Mouse (Mus musculus): ENCODE measurements around the gene Olfr282. TPM values are rescaled to one million over a fixed set of nuclear protein-coding genes. Genes with fewer than 3 reads are reported as not detected.
A peak's percentile ranks its signal among the peaks of the same experiment; 100 is the strongest.
"Not testable (repeated sequence)": the region's sequence is repeated elsewhere in the genome, so short reads cannot be mapped to it uniquely, and the experiment has no call there.

Gene Olfr282
- polyA plus RNA-seq, 1 experiment from 2014 or later = not detected

- no peak overlapping the region for H3K4me3 ChIP-seq (ENCODE audit: low read length)
- H3K4me2 ChIP-seq (ENCODE audit: low read depth, low read length) = no peak overlapping the region
- H3K27me3 ChIP-seq (replicated peaks; ENCODE audit: control insufficient read depth, insufficient read depth, low read length) = no peaks in the 10 kb centered on the region
- no peaks in the 10 kb centered on the region for H3K4me1 ChIP-seq (ENCODE audit: control insufficient read depth, insufficient read depth, low read length)
- H3K9ac ChIP-seq (ENCODE audit: low read depth, low read length) = no peak overlapping the region
- H3K9me3 ChIP-seq (ENCODE audit: control insufficient read depth, low read length) = no peaks in the 10 kb centered on the region
- no peak for ATAC-seq
- 95% methylated on average over 9 of the region's 9 CpGs for WGBS
- no peak overlapping the region for H3K27ac ChIP-seq (ENCODE audit: low read length)
- H3K36me3 ChIP-seq (ENCODE audit: control insufficient read depth, insufficient read depth, low read length) = no peaks in the 10 kb centered on the region
Measured at GRCm38 (mm10) chr15:98410249-98410648, 20.8 kb upstream of the Olfr282 start.

GRCm38 (mm10) chr15:98415996-98416395 lies 15.0 kb upstream of the Olfr282 start:
- no peak overlapping the region for H3K4me2 ChIP-seq (ENCODE audit: low read depth, low read length)
- H3K36me3 ChIP-seq (ENCODE audit: control insufficient read depth, insufficient read depth, low read length) = no peaks in the 10 kb centered on the region
- no peaks in the 10 kb centered on the region for H3K9me3 ChIP-seq (ENCODE audit: control insufficient read depth, low read length)
- no peak overlapping the region for H3K9ac ChIP-seq (ENCODE audit: low read depth, low read length)
- H3K4me3 ChIP-seq (ENCODE audit: low read length) = no peak overlapping the region
- no peaks in the 10 kb centered on the region for H3K27me3 ChIP-seq (replicated peaks; ENCODE audit: control insufficient read depth, insufficient read depth, low read length)
- 69% methylated on average over 4 of the region's 4 CpGs for WGBS
- no peak overlapping the region for H3K27ac ChIP-seq (ENCODE audit: low read length)
- H3K4me1 ChIP-seq (ENCODE audit: control insufficient read depth, insufficient read depth, low read length) = no peaks in the 10 kb centered on the region
- ATAC-seq = no peak

GRCm38 (mm10) chr15:98416802-98417201 lies 14.2 kb upstream of the Olfr282 start:
- H3K27me3 ChIP-seq (replicated peaks; ENCODE audit: control insufficient read depth, insufficient read depth, low read length); H3K9me3 ChIP-seq (ENCODE audit: control insufficient read depth, low read length); H3K9ac ChIP-seq (ENCODE audit: low read depth, low read length); H3K36me3 ChIP-seq (ENCODE audit: control insufficient read depth, insufficient read depth, low read length); H3K4me2 ChIP-seq (ENCODE audit: low read depth, low read length); H3K4me1 ChIP-seq (ENCODE audit: control insufficient read depth, insufficient read depth, low read length); H3K4me3 ChIP-seq (ENCODE audit: low read length); ATAC-seq; H3K27ac ChIP-seq (ENCODE audit: low read length): not testable (repeated sequence)

GRCm38 (mm10) chr15:98417285-98417684 lies 13.7 kb upstream of the Olfr282 start:
- not testable (repeated sequence) for H3K36me3 ChIP-seq (ENCODE audit: control insufficient read depth, insufficient read depth, low read length); H3K4me1 ChIP-seq (ENCODE audit: control insufficient read depth, insufficient read depth, low read length); H3K27me3 ChIP-seq (replicated peaks; ENCODE audit: control insufficient read depth, insufficient read depth, low read length); H3K9me3 ChIP-seq (ENCODE audit: control insufficient read depth, low read length); H3K4me2 ChIP-seq (ENCODE audit: low read depth, low read length); H3K27ac ChIP-seq (ENCODE audit: low read length); H3K4me3 ChIP-seq (ENCODE audit: low read length); ATAC-seq; H3K9ac ChIP-seq (ENCODE audit: low read depth, low read length)
- WGBS = 14% methylated on average over 1 of the region's 3 CpGs

- Histone ChIP-seq H3K4me2 (ENCODE audit: low read depth, low read length) (no peak overlapping the region), H3K27me3 (replicated peaks; ENCODE audit: control insufficient read depth, insufficient read depth, low read length) (no peaks in the 10 kb centered on the region), H3K9me3 (ENCODE audit: control insufficient read depth, low read length) (no peaks in the 10 kb centered on the region), H3K4me1 (ENCODE audit: control insufficient read depth, insufficient read depth, low read length) (no peaks in the 10 kb centered on the region), H3K27ac (ENCODE audit: low read length) (no peak overlapping the region), H3K9ac (ENCODE audit: low read depth, low read length) (no peak overlapping the region), H3K36me3 (ENCODE audit: control insufficient read depth, insufficient read depth, low read length) (no peaks in the 10 kb centered on the region), H3K4me3 (ENCODE audit: low read length) (no peak overlapping the region)
- ATAC-seq = no peak
- 70% methylated on average over 7 of the region's 7 CpGs for WGBS
Measured at GRCm38 (mm10) chr15:98418096-98418495, 12.9 kb upstream of the Olfr282 start.

GRCm38 (mm10) chr15:98420897-98421296 lies 10.1 kb upstream of the Olfr282 start:
- Histone ChIP-seq H3K27ac (ENCODE audit: low read length) (no peak overlapping the region), H3K9ac (ENCODE audit: low read depth, low read length) (no peak overlapping the region), H3K9me3 (ENCODE audit: control insufficient read depth, low read length) (no peaks in the 10 kb centered on the region), H3K4me2 (ENCODE audit: low read depth, low read length) (no peak overlapping the region), H3K36me3 (ENCODE audit: control insufficient read depth, insufficient read depth, low read length) (no peaks in the 10 kb centered on the region), H3K27me3 (replicated peaks; ENCODE audit: control insufficient read depth, insufficient read depth, low read length) (no peaks in the 10 kb centered on the region), H3K4me1 (ENCODE audit: control insufficient read depth, insufficient read depth, low read length) (0 out of 2 replicates have a peak, but pooled peaks cover 3% of the 10 kb centered on the region), H3K4me3 (ENCODE audit: low read length) (no peak overlapping the region)
- 61% methylated on average over 4 of the region's 4 CpGs for whole genome bisulfite sequencing
- ATAC-seq = no peak

GRCm38 (mm10) chr15:98424326-98424725 lies 6.7 kb upstream of the Olfr282 start:
- Histone ChIP-seq H3K9ac (ENCODE audit: low read depth, low read length) (no peak overlapping the region), H3K4me3 (ENCODE audit: low read length) (no peak overlapping the region), H3K27ac (ENCODE audit: low read length) (0 out of 2 replicates have a peak overlapping the region, but pooled peaks have one; percentile 70), H3K9me3 (ENCODE audit: control insufficient read depth, low read length) (no peaks in the 10 kb centered on the region), H3K4me2 (ENCODE audit: low read depth, low read length) (no peak overlapping the region), H3K36me3 (ENCODE audit: control insufficient read depth, insufficient read depth, low read length) (no peaks in the 10 kb centered on the region), H3K27me3 (replicated peaks; ENCODE audit: control insufficient read depth, insufficient read depth, low read length) (no peaks in the 10 kb centered on the region), H3K4me1 (ENCODE audit: control insufficient read depth, insufficient read depth, low read length) (0 out of 2 replicates have a peak, but pooled peaks cover 3% of the 10 kb centered on the region)
- ATAC-seq = no peak
- 55% methylated on average over 14 of the region's 14 CpGs for WGBS

- Histone ChIP-seq H3K9me3 (ENCODE audit: control insufficient read depth, low read length) (no peaks in the 10 kb centered on the region), H3K27me3 (replicated peaks; ENCODE audit: control insufficient read depth, insufficient read depth, low read length) (no peaks in the 10 kb centered on the region), H3K4me1 (ENCODE audit: control insufficient read depth, insufficient read depth, low read length) (0 out of 2 replicates have a peak, but pooled peaks cover 3% of the 10 kb centered on the region), H3K4me3 (ENCODE audit: low read length) (no peak overlapping the region), H3K9ac (ENCODE audit: low read depth, low read length) (no peak overlapping the region), H3K36me3 (ENCODE audit: control insufficient read depth, insufficient read depth, low read length) (no peaks in the 10 kb centered on the region), H3K27ac (ENCODE audit: low read length) (peak overlapping the region; percentile 70), H3K4me2 (ENCODE audit: low read depth, low read length) (peak overlapping the region; percentile 23)
- ATAC-seq = peak; percentile 90
- 26% methylated on average over 6 of the region's 6 CpGs for WGBS
Measured at GRCm38 (mm10) chr15:98424753-98425152, 6.3 kb upstream of the Olfr282 start.

GRCm38 (mm10) chr15:98425188-98425587 lies 5.8 kb upstream of the Olfr282 start:
- Histone ChIP-seq H3K27me3 (replicated peaks; ENCODE audit: control insufficient read depth, insufficient read depth, low read length) (no peaks in the 10 kb centered on the region), H3K4me1 (ENCODE audit: control insufficient read depth, insufficient read depth, low read length) (0 out of 2 replicates have a peak, but pooled peaks cover 3% of the 10 kb centered on the region), H3K4me2 (ENCODE audit: low read depth, low read length) (peak overlapping the region; percentile 23; the same call in 1 of the 2 replicates), H3K9me3 (ENCODE audit: control insufficient read depth, low read length) (no peaks in the 10 kb centered on the region), H3K27ac (ENCODE audit: low read length) (peak overlapping the region; percentile 70), H3K4me3 (ENCODE audit: low read length) (no peak overlapping the region), H3K9ac (ENCODE audit: low read depth, low read length) (no peak overlapping the region), H3K36me3 (ENCODE audit: control insufficient read depth, insufficient read depth, low read length) (no peaks in the 10 kb centered on the region)
- WGBS = 55% methylated on average over 7 of the region's 7 CpGs
- ATAC-seq = peak; percentile 98

GRCm38 (mm10) chr15:98444561-98444960 lies 13.5 kb downstream of the Olfr282 start:
- no peak overlapping the region for H3K9ac ChIP-seq (ENCODE audit: low read depth, low read length)
- 84% methylated on average over 3 of the region's 3 CpGs for WGBS

More at GRCm38 (mm10) chr15:98444561-98444960, 13.5 kb downstream of the Olfr282 start:
- H3K36me3 ChIP-seq (ENCODE audit: control insufficient read depth, insufficient read depth, low read length) = no peaks in the 10 kb centered on the region
- H3K9me3 ChIP-seq (ENCODE audit: control insufficient read depth, low read length) = no peaks in the 10 kb centered on the region
- no peak for ATAC-seq
- H3K27me3 ChIP-seq (replicated peaks; ENCODE audit: control insufficient read depth, insufficient read depth, low read length) = no peaks in the 10 kb centered on the region
- H3K4me2 ChIP-seq (ENCODE audit: low read depth, low read length) = no peak overlapping the region
- no peaks in the 10 kb centered on the region for H3K4me1 ChIP-seq (ENCODE audit: control insufficient read depth, insufficient read depth, low read length)
- H3K27ac ChIP-seq (ENCODE audit: low read length) = no peak overlapping the region
- no peak overlapping the region for H3K4me3 ChIP-seq (ENCODE audit: low read length)

Measured in intestine, embryonic 16.5 days (tissue).